In genomic region chr2:52590340-52590969, GRCm38 (mm10) we compare ENCODE assay signal across 8 mouse cellular contexts.
DNase-seq lines count a peak whose midpoint lies in the region; ATAC-seq lines count a peak whose summit lies in the region.

No protein-coding gene starts in this region.

- H3K9ac ChIP-seq in hindbrain, embryonic 15.5 days: no peak overlapping the region
- no peak overlapping the region for H3K9ac ChIP-seq in neural tube, embryonic 14.5 days (replicated peaks; ENCODE audit: low read depth, low read length)

- no peaks in the 10 kb centered on the region for H3K9me3 ChIP-seq in hindbrain, embryonic 15.5 days
- H3K9me3 ChIP-seq in neural tube, embryonic 14.5 days (ENCODE audit: control insufficient read depth, low read length): no peaks in the 10 kb centered on the region

- peak overlapping the region; percentile 25; the same call in 1 of the 2 replicates for H3K4me2 ChIP-seq in hindbrain, embryonic 15.5 days
- H3K4me2 ChIP-seq in neural tube, embryonic 14.5 days (ENCODE audit: low read depth, low read length): peak overlapping the region; percentile 4; the same call in 1 of the 2 replicates

- peak; percentile 36 for DNase-seq in cerebellum, adult 8-10 months
- DNase-seq in cerebellum, adult 11 months: no peak
- peak; percentile 39 to 62 for DNase-seq in left cerebral cortex, postnatal 25 days (ENCODE audit: low spot score in 2 of 2)
- no peak for DNase-seq in left cerebral cortex, postnatal 10 days (ENCODE audit: extremely low spot score in 1 of 2, low spot score in 2 of 2)
- DNase-seq in spleen, postnatal 4 days (ENCODE audit: low spot score in 2 of 2): no peak
- DNase-seq in testis, postnatal 14 days (ENCODE audit: low spot score): no peak

- ATAC-seq in hindbrain, embryonic 15.5 days (ENCODE audit: low FRiP score, low read depth): 0 out of 2 replicates have a peak, but pooled peaks have one; percentile 43
- peak; percentile 41 for ATAC-seq in neural tube, embryonic 14.5 days (ENCODE audit: low read depth)

- no peaks in the 10 kb centered on the region for H3K36me3 ChIP-seq in hindbrain, embryonic 15.5 days
- no peaks in the 10 kb centered on the region for H3K36me3 ChIP-seq in neural tube, embryonic 14.5 days (ENCODE audit: control insufficient read depth, insufficient read depth, low read length)

- intact Hi-C loops in left cerebral cortex, postnatal 25 days (cut with DNase I): loop anchor here (5.0 kb wide), 3 partner anchors 98 to 328 kb away; partner anchors contain the start of gene Arl5a
- intact Hi-C loops in left cerebral cortex, postnatal 10 days (cut with DNase I): loop anchor here (5.0 to 10.0 kb wide), 3 partner anchors 166 to 328 kb away; partner anchors contain the start of gene Arl5a

- peak overlapping the region; percentile 60 for H3K27ac ChIP-seq in hindbrain, embryonic 15.5 days (replicated peaks)
- 0 out of 2 replicates have a peak overlapping the region, but pooled peaks have one; percentile 18 for H3K27ac ChIP-seq in neural tube, embryonic 14.5 days (ENCODE audit: low read depth, low read length)

- peaks cover 8% of the 10 kb centered on the region for H3K4me1 ChIP-seq in hindbrain, embryonic 15.5 days (replicated peaks)
- 0 out of 2 replicates have a peak, but pooled peaks cover 3% of the 10 kb centered on the region for H3K4me1 ChIP-seq in neural tube, embryonic 14.5 days (ENCODE audit: control insufficient read depth, insufficient read depth, low read length)

- WGBS in hindbrain, embryonic 15.5 days: 56% methylated on average over 7 of the region's 7 CpGs
- 49% methylated on average over 7 of the region's 7 CpGs for WGBS in neural tube, embryonic 14.5 days

- H3K4me3 ChIP-seq in hindbrain, embryonic 15.5 days: no peak overlapping the region
- H3K4me3 ChIP-seq in neural tube, embryonic 14.5 days (ENCODE audit: low read depth, low read length): no peak overlapping the region

- H3K27me3 ChIP-seq in hindbrain, embryonic 15.5 days: no peaks in the 10 kb centered on the region
- no peaks in the 10 kb centered on the region for H3K27me3 ChIP-seq in neural tube, embryonic 14.5 days (ENCODE audit: control insufficient read depth, insufficient read depth, low read length)

Comparison
In these comparisons a context has a peak if more than half of its experiments do, and no peak if none do; other contexts are left out.
1. DNase-seq: peak in cerebellum, adult 8-10 months (single experiment) and left cerebral cortex, postnatal 25 days (2 of 2); none in cerebellum, adult 11 months (single experiment), left cerebral cortex, postnatal 10 days (0 of 2), spleen, postnatal 4 days (0 of 2) and testis, postnatal 14 days (single experiment).